Mouse (Mus musculus) E14TG2a.4 (cell line): ENCODE data around the gene Nusap1.
A peak's percentile ranks its signal among the peaks of the same experiment; 100 is the strongest.

Experiments
- H3K27me3 ChIP-seq: 2 replicates; pipeline ENCODE4 v1.6.1; 2014; ENCODE audit warnings: low read length, control low read depth; ENCODE audit not compliant: insufficient read depth
- H3K36me3 ChIP-seq: 2 replicates; pipeline ENCODE4 v1.6.1; 2014; ENCODE audit warnings: low read length, control low read depth; ENCODE audit not compliant: insufficient read depth
- H3K4me1 ChIP-seq: replicated peaks from 2 replicates; pipeline ENCODE4 v1.6.1; 2014; ENCODE audit warnings: low read depth, low read length, control low read depth
- H3K4me3 ChIP-seq: replicated peaks from 2 replicates; pipeline ENCODE4 v1.5.1; 2014; ENCODE audit warnings: mild to moderate bottlenecking, low read length
- H3K9me3 ChIP-seq: 2 replicates; pipeline ENCODE4 v1.6.1; 2014; ENCODE audit warnings: low read length, control low read depth
- CTCF ChIP-seq: conservative IDR thresholded peaks from 2 replicates; pipeline ENCODE4 v1.5.1; 2014; ENCODE audit warnings: low read length
- NANOG ChIP-seq: IDR thresholded peaks from 2 replicates; pipeline ENCODE4 v1.6.1; 2014; ENCODE audit warnings: borderline replicate concordance, low read length, mixed read lengths
- POU5F1 ChIP-seq: IDR thresholded peaks from 2 replicates; pipeline ENCODE4 v1.6.1; 2014; ENCODE audit warnings: low read length, borderline replicate concordance

The Nusap1 gene

DNA sequence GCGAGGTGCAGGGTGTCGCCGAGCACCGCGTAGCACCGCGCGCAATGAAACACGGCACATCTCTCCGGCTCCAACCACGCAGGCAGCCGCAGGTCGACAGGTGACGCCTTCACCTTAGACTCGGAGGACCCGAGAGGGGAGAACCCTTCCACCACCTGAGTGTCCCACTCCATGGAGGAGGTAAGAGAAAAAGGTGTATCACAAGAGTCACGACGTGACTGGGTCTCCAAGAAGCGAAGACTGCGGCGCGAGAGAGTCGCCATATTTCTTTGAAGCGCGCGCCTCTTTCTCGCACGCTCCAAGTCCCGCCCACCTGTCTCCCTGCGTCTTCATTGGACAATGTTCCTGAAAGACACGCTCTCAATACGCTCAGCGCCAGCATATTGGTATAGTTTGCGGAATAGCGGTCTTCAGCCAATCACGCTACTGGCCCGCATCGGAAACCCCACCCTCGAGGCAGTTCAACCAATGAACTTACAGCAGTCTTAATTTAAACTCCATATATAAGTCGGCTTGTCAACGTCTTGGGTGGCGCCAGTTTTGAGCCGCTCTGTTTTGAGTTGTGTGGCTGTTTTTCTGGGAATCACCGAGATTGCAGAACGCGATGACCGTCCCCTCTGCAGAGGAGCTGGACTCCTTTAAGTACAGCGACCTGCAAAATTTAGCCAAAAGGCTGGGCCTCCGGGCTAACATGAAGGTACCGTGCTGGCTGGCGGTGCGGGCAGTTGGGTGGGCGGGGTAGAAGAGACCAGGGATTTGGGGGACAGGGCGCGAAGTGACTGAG is at the start of gene Nusap1, which contains the start of gene Oip5:
Nusap1 (plus strand) TSS at position 100 of the 784 bp plus-strand sequence.
Oip5 (minus strand) TSS at position 271 of the 784 bp plus-strand sequence.
- peak within 1 kb of the TSS; percentile 97 for H3K4me3 ChIP-seq
- H3K4me1 ChIP-seq: peaks cover 36% of the 10 kb centered on the region
- no peaks in the 10 kb centered on the region for H3K9me3 ChIP-seq
- H3K27me3 ChIP-seq: no peaks in the 10 kb centered on the region
- H3K36me3 ChIP-seq: peaks cover 38% of the 10 kb centered on the region
- TF ChIP-seq NANOG: no peak
- TF ChIP-seq CTCF: no peak
- no peak for TF ChIP-seq POU5F1

DNA sequence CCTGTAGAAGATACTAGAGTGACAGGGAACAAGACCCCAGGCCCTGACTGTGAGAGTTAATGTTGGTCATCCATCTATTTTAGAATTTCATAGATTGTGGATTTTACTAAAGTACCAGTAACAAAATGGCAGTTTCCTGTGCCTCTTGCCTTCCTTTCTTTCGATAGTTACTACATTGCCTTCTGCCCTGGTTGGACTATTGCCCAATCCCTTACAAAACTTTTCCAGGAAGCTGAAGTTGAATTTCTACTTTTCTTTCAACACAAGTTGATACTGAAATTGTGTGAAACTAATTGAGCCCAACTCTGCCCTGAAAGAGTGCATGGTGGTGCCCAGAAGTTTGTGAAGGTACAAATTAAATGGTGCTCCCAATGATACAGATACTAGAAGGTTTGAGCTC is 45.6 kb upstream of the Nusap1 start:
- Histone ChIP-seq H3K4me1 (no peaks in the 10 kb centered on the region), H3K36me3 (peaks cover 14% of the 10 kb centered on the region; the same call in 1 of the 2 replicates)
- no peak for TF ChIP-seq CTCF

DNA sequence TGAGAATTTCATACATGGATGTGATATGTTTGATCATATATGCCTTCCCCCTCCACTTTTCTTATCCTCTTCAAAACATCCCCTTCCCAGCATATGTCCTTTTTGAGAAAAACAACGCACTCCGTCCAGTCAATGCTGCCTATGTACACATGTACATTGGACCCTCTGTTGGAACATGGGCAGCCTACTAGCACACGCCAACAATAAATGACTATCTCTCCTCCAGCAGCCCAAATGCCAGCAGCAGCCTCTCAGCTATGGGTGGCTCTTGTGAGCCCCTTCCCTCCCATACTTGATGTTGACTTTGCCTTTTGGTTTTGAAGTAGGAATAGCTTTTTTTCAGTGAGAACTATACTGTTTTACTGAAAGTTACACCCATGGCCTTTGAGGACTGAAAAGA is 36.5 kb upstream of the Nusap1 start:
- TF ChIP-seq NANOG (no peak), CTCF (no peak), POU5F1 (no peak)
- peaks cover 21% of the 10 kb centered on the region; the same call in 1 of the 2 replicates for H3K36me3 ChIP-seq
- peaks cover 23% of the 10 kb centered on the region for H3K9me3 ChIP-seq
- no peak overlapping the region for H3K4me3 ChIP-seq
- H3K27me3 ChIP-seq: no peaks in the 10 kb centered on the region
- H3K4me1 ChIP-seq: no peaks in the 10 kb centered on the region

More for the DNA sequence above, 45.6 kb upstream of the Nusap1 start:
- H3K27me3 ChIP-seq: no peaks in the 10 kb centered on the region
- no peak overlapping the region for H3K4me3 ChIP-seq
- H3K9me3 ChIP-seq: no peaks in the 10 kb centered on the region

DNA sequence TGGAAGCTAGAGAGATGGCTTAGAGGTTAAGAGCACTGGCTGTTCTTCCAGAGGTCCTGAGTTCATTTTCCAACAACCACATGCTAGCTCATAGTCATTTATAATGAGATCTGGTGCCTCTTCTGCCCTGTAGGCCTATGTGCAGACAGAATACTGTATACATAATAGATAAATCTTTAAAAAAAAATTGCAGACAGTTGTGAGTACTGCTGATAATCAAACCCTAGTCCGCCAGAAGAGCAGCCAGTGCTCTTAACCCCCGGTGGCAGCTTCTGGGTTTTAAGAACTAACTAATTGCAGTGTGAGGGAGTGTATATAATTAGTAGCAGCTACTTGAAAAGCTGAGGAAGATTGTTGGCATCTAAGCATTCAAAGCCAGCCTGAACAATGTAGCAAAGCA is 34.7 kb upstream of the Nusap1 start:
- peaks cover 41% of the 10 kb centered on the region for H3K9me3 ChIP-seq
- no peaks in the 10 kb centered on the region for H3K4me1 ChIP-seq
- H3K4me3 ChIP-seq: no peak overlapping the region
- H3K36me3 ChIP-seq: peaks cover 32% of the 10 kb centered on the region
- no peaks in the 10 kb centered on the region for H3K27me3 ChIP-seq
- no peak for TF ChIP-seq CTCF
- TF ChIP-seq NANOG: no peak
- no peak for TF ChIP-seq POU5F1

DNA sequence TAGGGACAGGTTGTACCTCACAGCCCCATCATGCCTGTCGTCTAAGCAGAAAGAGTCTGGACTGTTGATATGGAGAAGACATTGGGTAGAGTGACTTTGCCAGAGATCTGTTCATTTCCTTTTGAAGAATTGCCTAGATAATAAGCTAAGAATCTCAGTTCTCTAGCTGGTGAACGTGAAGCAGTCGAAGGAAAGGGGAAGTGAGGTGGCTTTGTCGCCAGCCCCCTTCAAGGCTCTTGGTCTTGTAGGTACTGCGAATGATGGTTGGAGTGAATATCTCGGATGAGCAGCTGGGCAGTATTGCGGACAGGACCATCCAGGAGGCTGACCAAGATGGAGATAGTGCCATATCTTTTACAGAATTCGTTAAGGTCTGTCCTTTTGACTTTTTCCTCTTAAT is 33.8 kb upstream of the Nusap1 start:
- Histone ChIP-seq H3K4me1 (no peaks in the 10 kb centered on the region), H3K36me3 (peaks cover 32% of the 10 kb centered on the region), H3K9me3 (peaks cover 45% of the 10 kb centered on the region), H3K4me3 (no peak overlapping the region), H3K27me3 (no peaks in the 10 kb centered on the region)
- TF ChIP-seq POU5F1: no peak
- no peak for TF ChIP-seq NANOG
- no peak for TF ChIP-seq CTCF

DNA sequence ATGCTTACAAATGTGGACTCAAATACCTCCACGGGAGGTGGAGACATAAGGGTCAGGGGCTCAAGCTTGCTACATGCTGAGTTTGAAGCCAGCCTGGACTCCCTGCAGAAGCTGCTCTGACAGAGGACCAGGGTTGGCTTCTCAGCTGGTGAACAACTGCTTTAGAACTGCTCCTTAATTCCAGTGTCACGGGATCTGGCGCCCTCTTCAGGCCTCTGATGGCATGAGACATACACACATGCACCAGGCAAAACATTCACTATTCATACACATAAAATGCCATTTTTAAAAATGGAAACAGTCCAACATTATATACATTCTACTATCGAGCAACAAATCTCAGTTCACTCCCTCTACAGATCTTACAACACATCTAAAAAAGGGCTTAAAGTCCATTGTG is 30.7 kb upstream of the Nusap1 start:
- H3K4me3 ChIP-seq: no peak overlapping the region
- no peaks in the 10 kb centered on the region for H3K27me3 ChIP-seq
- H3K9me3 ChIP-seq: peaks cover 75% of the 10 kb centered on the region
- H3K36me3 ChIP-seq: peaks cover 28% of the 10 kb centered on the region
- TF ChIP-seq CTCF (0 out of 2 replicates have a peak, but pooled peaks have one; percentile 4), POU5F1 (no peak)
- H3K4me1 ChIP-seq: no peaks in the 10 kb centered on the region

DNA sequence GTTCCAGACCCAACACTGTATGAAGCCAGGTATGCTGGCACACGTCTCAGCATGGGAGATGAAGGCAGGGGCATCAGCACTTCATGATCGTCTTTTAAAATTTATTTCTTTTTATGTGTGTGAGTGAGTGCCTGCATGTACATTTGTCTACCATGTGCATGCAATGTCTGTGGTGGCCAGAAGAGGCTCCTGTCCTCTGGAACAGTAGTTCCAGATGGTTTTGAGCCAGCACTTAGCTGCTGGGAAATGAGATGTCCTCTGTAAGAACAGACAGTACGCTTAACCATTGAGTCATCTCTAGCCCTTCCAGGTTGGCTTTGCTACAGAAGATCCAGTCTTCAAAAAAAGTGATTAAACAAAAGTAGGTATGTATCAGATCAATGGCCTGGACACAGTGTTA is 26.9 kb upstream of the Nusap1 start:
- Histone ChIP-seq H3K4me1 (peaks cover 11% of the 10 kb centered on the region), H3K9me3 (peaks cover 64% of the 10 kb centered on the region), H3K36me3 (peaks cover 17% of the 10 kb centered on the region), H3K27me3 (no peaks in the 10 kb centered on the region), H3K4me3 (no peak overlapping the region)
- TF ChIP-seq CTCF (no peak), NANOG (no peak), POU5F1 (no peak)

DNA sequence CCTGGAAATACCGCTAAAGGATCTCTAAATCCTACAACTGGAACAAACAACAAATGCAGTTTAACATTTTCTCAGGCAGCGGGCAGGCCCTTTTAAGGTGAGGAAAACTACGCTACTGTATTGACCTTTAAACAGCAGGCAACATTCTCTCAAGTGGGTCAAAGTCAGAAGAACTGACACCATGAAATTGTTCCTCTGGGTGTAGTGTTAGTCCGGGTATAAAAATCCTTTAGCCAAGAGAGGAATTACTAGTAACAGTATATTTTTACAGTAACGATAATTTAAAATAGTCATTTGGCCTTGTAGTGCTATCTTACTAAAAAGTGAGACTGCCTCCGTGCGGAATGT is 24.4 kb upstream of the Nusap1 start:
- Histone ChIP-seq H3K4me1 (peaks cover 19% of the 10 kb centered on the region), H3K9me3 (peaks cover 39% of the 10 kb centered on the region), H3K27me3 (no peaks in the 10 kb centered on the region), H3K36me3 (peaks cover 28% of the 10 kb centered on the region), H3K4me3 (peak overlapping the region; percentile 93; the same call in 1 of the 2 replicates)
- no peak for TF ChIP-seq POU5F1
- TF ChIP-seq CTCF: no peak
- TF ChIP-seq NANOG: no peak
